Mouse (Mus musculus): Measurements from ENCODE around the gene Cep97.

DNA sequence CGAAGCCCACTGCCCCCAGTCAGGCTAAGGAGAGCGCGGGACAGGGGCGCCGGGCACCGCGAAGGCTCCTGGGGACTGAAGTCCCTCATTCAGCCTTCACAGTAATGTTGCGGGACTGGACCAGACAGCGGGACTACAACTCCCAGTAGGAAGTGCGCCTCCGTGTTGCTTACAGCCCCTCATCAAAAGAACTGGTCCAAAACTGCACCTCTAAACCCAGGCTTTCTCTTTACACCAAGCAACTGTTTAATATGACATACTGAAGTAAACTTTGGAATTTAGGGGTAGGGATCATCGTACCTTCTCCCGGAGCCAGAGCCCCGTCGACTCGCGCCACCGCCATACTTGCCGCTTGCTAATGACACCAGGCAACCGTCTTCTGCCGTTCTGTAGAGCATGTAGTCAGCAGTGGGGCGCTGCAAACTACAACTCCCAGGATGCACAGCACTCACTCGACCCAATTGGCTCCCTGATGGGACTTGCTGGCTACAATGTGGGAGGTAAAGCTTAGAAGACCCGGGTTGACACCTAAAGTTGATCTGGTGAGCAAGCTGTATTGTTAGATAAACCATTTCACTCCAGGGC lies at the start of gene Cep97:
- no peak for TF ChIP-seq CTCF (IDR thresholded peaks at IDR 0.05; ENCODE audit: control insufficient read depth, insufficient read depth, insufficient read length)
- no peak for TF ChIP-seq MAX (IDR thresholded peaks at IDR 0.05)
- no peak for TF ChIP-seq USF1 (IDR thresholded peaks at IDR 0.05; ENCODE audit: low read depth)
- no peak for TF ChIP-seq CEBPB (IDR thresholded peaks at IDR 0.05; ENCODE audit: low read depth)
- no peak for TF ChIP-seq MYOG (IDR thresholded peaks at IDR 0.05; ENCODE audit: control insufficient read depth, extremely low read depth, insufficient read length)

Measured in C2C12 (cell line).